Mouse (Mus musculus): ENCODE results near the gene Gfm1. TPM values are rescaled to one million over a fixed set of nuclear protein-coding genes. Genes with fewer than 3 reads are reported as not detected.

The Gfm1 gene
- polyA plus RNA-seq, 1 experiment: 35.5 TPM

GRCm38 (mm10) chr3:67492086-67492869 is 62.4 kb downstream of the Gfm1 start:
- Histone ChIP-seq H3K4me3 (ENCODE audit: insufficient read depth, low read length) (no peak overlapping the region), H3K4me1 (ENCODE audit: control insufficient read depth, insufficient read depth, low read length) (no peaks in the 10 kb centered on the region), H3K27ac (ENCODE audit: insufficient read depth, low read length) (no peak overlapping the region)
- TF ChIP-seq POLR2A (IDR thresholded peaks at IDR 0.05; ENCODE audit: extremely low read depth, insufficient read depth, low read length): no peak
- no peak for TF ChIP-seq CTCF (IDR thresholded peaks at IDR 0.05; ENCODE audit: extremely low read depth, insufficient read depth, low read length)

- TF ChIP-seq POLR2A (IDR thresholded peaks at IDR 0.05; ENCODE audit: extremely low read depth, insufficient read depth, low read length): no peak
- TF ChIP-seq CTCF (IDR thresholded peaks at IDR 0.05; ENCODE audit: extremely low read depth, insufficient read depth, low read length): no peak
- H3K27ac ChIP-seq (ENCODE audit: insufficient read depth, low read length): no peak overlapping the region
- no peaks in the 10 kb centered on the region for H3K4me1 ChIP-seq (ENCODE audit: control insufficient read depth, insufficient read depth, low read length)
- H3K4me3 ChIP-seq (ENCODE audit: insufficient read depth, low read length): no peak overlapping the region
Observed at GRCm38 (mm10) chr3:67493132-67493531, 63.2 kb downstream of the Gfm1 start.

GRCm38 (mm10) chr3:67496310-67496709 is 66.4 kb downstream of the Gfm1 start:
- H3K4me3 ChIP-seq (ENCODE audit: insufficient read depth, low read length): no peak overlapping the region
- no peak overlapping the region for H3K27ac ChIP-seq (ENCODE audit: insufficient read depth, low read length)
- no peaks in the 10 kb centered on the region for H3K4me1 ChIP-seq (ENCODE audit: control insufficient read depth, insufficient read depth, low read length)
- no peak for TF ChIP-seq POLR2A (IDR thresholded peaks at IDR 0.05; ENCODE audit: extremely low read depth, insufficient read depth, low read length)
- no peak for TF ChIP-seq CTCF (IDR thresholded peaks at IDR 0.05; ENCODE audit: extremely low read depth, insufficient read depth, low read length)

- H3K4me1 ChIP-seq (ENCODE audit: control insufficient read depth, insufficient read depth, low read length): no peaks in the 10 kb centered on the region
- no peak overlapping the region for H3K4me3 ChIP-seq (ENCODE audit: insufficient read depth, low read length)
- no peak overlapping the region for H3K27ac ChIP-seq (ENCODE audit: insufficient read depth, low read length)
- no peak for TF ChIP-seq POLR2A (IDR thresholded peaks at IDR 0.05; ENCODE audit: extremely low read depth, insufficient read depth, low read length)
- TF ChIP-seq CTCF (IDR thresholded peaks at IDR 0.05; ENCODE audit: extremely low read depth, insufficient read depth, low read length): no peak
Observed at GRCm38 (mm10) chr3:67497998-67498397, 68.1 kb downstream of the Gfm1 start.

GRCm38 (mm10) chr3:67498773-67499405 is 69.0 kb downstream of the Gfm1 start:
- Histone ChIP-seq H3K4me1 (ENCODE audit: control insufficient read depth, insufficient read depth, low read length) (no peaks in the 10 kb centered on the region), H3K27ac (ENCODE audit: insufficient read depth, low read length) (no peak overlapping the region), H3K4me3 (ENCODE audit: insufficient read depth, low read length) (no peak overlapping the region)
- TF ChIP-seq POLR2A (IDR thresholded peaks at IDR 0.05; ENCODE audit: extremely low read depth, insufficient read depth, low read length) (no peak), CTCF (IDR thresholded peaks at IDR 0.05; ENCODE audit: extremely low read depth, insufficient read depth, low read length) (no peak)

- Histone ChIP-seq H3K4me3 (ENCODE audit: insufficient read depth, low read length) (no peak overlapping the region), H3K27ac (ENCODE audit: insufficient read depth, low read length) (no peak overlapping the region), H3K4me1 (ENCODE audit: control insufficient read depth, insufficient read depth, low read length) (no peaks in the 10 kb centered on the region)
- TF ChIP-seq POLR2A (IDR thresholded peaks at IDR 0.05; ENCODE audit: extremely low read depth, insufficient read depth, low read length) (no peak), CTCF (IDR thresholded peaks at IDR 0.05; ENCODE audit: extremely low read depth, insufficient read depth, low read length) (no peak)
Observed at GRCm38 (mm10) chr3:67499406-67499791, 69.5 kb downstream of the Gfm1 start.

GRCm38 (mm10) chr3:67503878-67504277 is 74.0 kb downstream of the Gfm1 start:
- Histone ChIP-seq H3K4me3 (ENCODE audit: insufficient read depth, low read length) (no peak overlapping the region), H3K27ac (ENCODE audit: insufficient read depth, low read length) (no peak overlapping the region), H3K4me1 (ENCODE audit: control insufficient read depth, insufficient read depth, low read length) (peaks cover 2% of the 10 kb centered on the region; the same call in 1 of the 2 replicates)
- TF ChIP-seq CTCF (IDR thresholded peaks at IDR 0.05; ENCODE audit: extremely low read depth, insufficient read depth, low read length) (no peak), POLR2A (IDR thresholded peaks at IDR 0.05; ENCODE audit: extremely low read depth, insufficient read depth, low read length) (no peak)

GRCm38 (mm10) chr3:67505286-67505685 is 75.4 kb downstream of the Gfm1 start:
- TF ChIP-seq POLR2A (IDR thresholded peaks at IDR 0.05; ENCODE audit: extremely low read depth, insufficient read depth, low read length): no peak
- no peak for TF ChIP-seq CTCF (IDR thresholded peaks at IDR 0.05; ENCODE audit: extremely low read depth, insufficient read depth, low read length)
- H3K4me1 ChIP-seq (ENCODE audit: control insufficient read depth, insufficient read depth, low read length): peaks cover 2% of the 10 kb centered on the region; the same call in 1 of the 2 replicates

GRCm38 (mm10) chr3:67508216-67508892 is 78.5 kb downstream of the Gfm1 start:
- Histone ChIP-seq H3K27ac (ENCODE audit: insufficient read depth, low read length) (no peak overlapping the region), H3K4me1 (ENCODE audit: control insufficient read depth, insufficient read depth, low read length) (peaks cover 2% of the 10 kb centered on the region; the same call in 1 of the 2 replicates), H3K4me3 (ENCODE audit: insufficient read depth, low read length) (no peak overlapping the region)
- TF ChIP-seq CTCF (IDR thresholded peaks at IDR 0.05; ENCODE audit: extremely low read depth, insufficient read depth, low read length) (no peak), POLR2A (IDR thresholded peaks at IDR 0.05; ENCODE audit: extremely low read depth, insufficient read depth, low read length) (no peak)

More at GRCm38 (mm10) chr3:67505286-67505685, 75.4 kb downstream of the Gfm1 start:
- Histone ChIP-seq H3K4me3 (ENCODE audit: insufficient read depth, low read length) (no peak overlapping the region), H3K27ac (ENCODE audit: insufficient read depth, low read length) (no peak overlapping the region)
